Comparison of ENCODE assay signal across 8 mouse cellular contexts in genomic region chr2:120268635-120269034, GRCm38 (mm10). TPM values are rescaled to one million over a fixed set of nuclear protein-coding genes. Genes with fewer than 3 reads are reported as not detected.
DNase-seq lines count a peak whose midpoint lies in the region; ATAC-seq and TF ChIP-seq lines count a peak whose summit lies in the region.

No protein-coding gene starts in this region.

- H3K36me3 ChIP-seq in kidney, embryonic 14.5 days (ENCODE audit: control insufficient read depth, insufficient read depth, low read length) = no peaks in the 10 kb centered on the region
- H3K36me3 ChIP-seq in kidney, adult 2 months (ENCODE audit: control insufficient read depth, insufficient read depth, low read length) = no peaks in the 10 kb centered on the region
- H3K36me3 ChIP-seq in midbrain, embryonic 15.5 days (replicated peaks) = no peaks in the 10 kb centered on the region

- intact Hi-C loops in left cerebral cortex, postnatal 25 days (cut with DNase I) = loop anchor here (10.0 kb wide), 1 partner anchor 94 kb away; no protein-coding TSS in a partner anchor

- no peak for TF ChIP-seq CTCF in kidney, adult 2 months (conservative IDR thresholded peaks at IDR 0.05; ENCODE audit: insufficient read depth, insufficient read length, low read depth, low read length)

- ATAC-seq in kidney, embryonic 14.5 days (ENCODE audit: low FRiP score, low TSS enrichment) = peak; percentile 64; the same call in 1 of the 2 replicates
- peak; percentile 73; a peak in 2 of 4 replicates for ATAC-seq in hematopoietic stem cell, adult 5-6 weeks (replicated peaks in 1 of 2; ENCODE audit: insufficient read depth in 1 of 2, low FRiP score in 2 of 2, low TSS enrichment in 1 of 2, low read depth in 1 of 2, poor library complexity in 2 of 2, severe bottlenecking in 2 of 2)
- ATAC-seq in midbrain, embryonic 15.5 days (replicated peaks) = no peak
- no peak for ATAC-seq in monocyte, adult 5-6 weeks (replicated peaks; ENCODE audit: insufficient number of reproducible peaks, low FRiP score, low TSS enrichment, poor library complexity, severe bottlenecking)

- peak overlapping the region; percentile 37 for H3K4me2 ChIP-seq in kidney, embryonic 14.5 days (replicated peaks; ENCODE audit: low read depth, low read length)
- H3K4me2 ChIP-seq in midbrain, embryonic 15.5 days = 0 out of 2 replicates have a peak overlapping the region, but pooled peaks have one; percentile 5

- TF ChIP-seq POLR2A in kidney, adult 2 months (IDR thresholded peaks at IDR 0.05; ENCODE audit: low read depth, low read length) = no peak

- H3K9me3 ChIP-seq in kidney, embryonic 14.5 days (ENCODE audit: control insufficient read depth, low read length) = no peaks in the 10 kb centered on the region
- H3K9me3 ChIP-seq in midbrain, embryonic 15.5 days = no peaks in the 10 kb centered on the region

- DNase-seq in kidney, adult 2 months = no peak
- DNase-seq in ZHBTc4 (ENCODE audit: low read depth, low spot score) = peak; percentile 85
- no peak for DNase-seq in left cerebral cortex, postnatal 25 days (ENCODE audit: low spot score in 2 of 2)
- no peak for DNase-seq in urinary bladder, postnatal 25 days (ENCODE audit: low spot score)

- H3K9ac ChIP-seq in kidney, embryonic 14.5 days (ENCODE audit: low read depth, low read length) = no peak overlapping the region
- no peak overlapping the region for H3K9ac ChIP-seq in midbrain, embryonic 15.5 days

- no peaks in the 10 kb centered on the region for H3K4me1 ChIP-seq in kidney, embryonic 14.5 days (ENCODE audit: control insufficient read depth, insufficient read depth, low read length)
- H3K4me1 ChIP-seq in kidney, adult 2 months (ENCODE audit: control insufficient read depth, insufficient read depth, low read length) = no peaks in the 10 kb centered on the region
- peaks cover 7% of the 10 kb centered on the region; the same call in 1 of the 2 replicates for H3K4me1 ChIP-seq in midbrain, embryonic 15.5 days

- 2% methylated on average over 9 of the region's 9 CpGs for WGBS in kidney, embryonic 14.5 days
- WGBS in kidney, adult 2 months = 2% methylated on average over 9 of the region's 9 CpGs
- 6% methylated on average over 9 of the region's 9 CpGs for WGBS in midbrain, embryonic 15.5 days

- no peaks in the 10 kb centered on the region for H3K27me3 ChIP-seq in kidney, embryonic 14.5 days (ENCODE audit: control insufficient read depth, insufficient read depth, low read length)
- no peaks in the 10 kb centered on the region for H3K27me3 ChIP-seq in kidney, adult 2 months (replicated peaks; ENCODE audit: control insufficient read depth, insufficient read depth, low read length)
- no peaks in the 10 kb centered on the region for H3K27me3 ChIP-seq in midbrain, embryonic 15.5 days (replicated peaks)

- no peak overlapping the region; the same call in 1 of the 2 replicates for H3K4me3 ChIP-seq in kidney, embryonic 14.5 days (ENCODE audit: low read length)
- no peak overlapping the region for H3K4me3 ChIP-seq in kidney, adult 2 months (ENCODE audit: insufficient read depth, low read depth, low read length)
- H3K4me3 ChIP-seq in midbrain, embryonic 15.5 days = no peak overlapping the region

- H3K27ac ChIP-seq in kidney, embryonic 14.5 days (ENCODE audit: low read depth, low read length) = no peak overlapping the region
- H3K27ac ChIP-seq in kidney, adult 2 months (ENCODE audit: insufficient read depth, low read depth, low read length) = no peak overlapping the region
- no peak overlapping the region for H3K27ac ChIP-seq in midbrain, embryonic 15.5 days

RNA-seq across cellular contexts. Expression of gene Pla2g4d, which starts 20.4 kb away (rescaled TPM):
- not detected in 2 replicates for polyA plus RNA-seq in kidney, embryonic 14.5 days (2014; fragmentation: Nextera tagmentation; extraction: Ambion mirVana)
- polyA plus RNA-seq in kidney, adult 2 months (2012; rRNA removed) = 0.03 TPM in 1 of 2 replicates, not detected in the other
- not detected in 2 replicates for total RNA-seq in hematopoietic stem cell, adult 5-6 weeks (2017)
- polyA plus RNA-seq in midbrain, embryonic 15.5 days (2015; fragmentation: Nextera tagmentation; extraction: Ambion mirVana) = 0.04 and 0.13 TPM in 2 replicates
- total RNA-seq in monocyte, adult 5-6 weeks (2017) = not detected in 3 replicates
- total RNA-seq in left cerebral cortex, postnatal 25 days (2021) = not detected

RNA-seq across cellular contexts. Expression of gene Pla2g4e, which starts 23.5 kb away (rescaled TPM):
- polyA plus RNA-seq in kidney, embryonic 14.5 days (2014; fragmentation: Nextera tagmentation; extraction: Ambion mirVana) = not detected in 2 replicates
- polyA plus RNA-seq in kidney, adult 2 months (2012; rRNA removed) = 0.01 and 0.33 TPM in 2 replicates
- not detected in 2 replicates for total RNA-seq in hematopoietic stem cell, adult 5-6 weeks (2017)
- 5.1 and 5.3 TPM in 2 replicates for polyA plus RNA-seq in midbrain, embryonic 15.5 days (2015; fragmentation: Nextera tagmentation; extraction: Ambion mirVana)
- total RNA-seq in monocyte, adult 5-6 weeks (2017) = not detected in 3 replicates
- 10 to 100 TPM; 18.9 to 21.8 TPM for total RNA-seq in left cerebral cortex, postnatal 25 days (2021)

RNA-seq across cellular contexts. Expression of gene Pla2g4f, which starts 45.3 kb away (rescaled TPM):
- polyA plus RNA-seq in kidney, embryonic 14.5 days (2014; fragmentation: Nextera tagmentation; extraction: Ambion mirVana) = not detected in 2 replicates
- polyA plus RNA-seq in kidney, adult 2 months (2012; rRNA removed) = 0.04 and 0.25 TPM in 2 replicates
- total RNA-seq in hematopoietic stem cell, adult 5-6 weeks (2017) = not detected in 2 replicates
- polyA plus RNA-seq in midbrain, embryonic 15.5 days (2015; fragmentation: Nextera tagmentation; extraction: Ambion mirVana) = not detected in 2 replicates
- total RNA-seq in monocyte, adult 5-6 weeks (2017) = 0.10 TPM in 1 of 3 replicates, not detected in the others
- not detected for total RNA-seq in left cerebral cortex, postnatal 25 days (2021)

Comparison
In these comparisons a context has a peak if more than half of its experiments do, and no peak if none do; other contexts are left out.
1. ATAC-seq: peak in kidney, embryonic 14.5 days (single experiment) and hematopoietic stem cell, adult 5-6 weeks (2 of 2); none in midbrain, embryonic 15.5 days (single experiment) and monocyte, adult 5-6 weeks (single experiment).
2. RNA of gene Pla2g4e, which starts 23.5 kb away (total RNA-seq): 18.9 to 21.8 TPM in left cerebral cortex, postnatal 25 days; not detected in hematopoietic stem cell, adult 5-6 weeks and not detected in monocyte, adult 5-6 weeks; every median in the first group is over 10 times any median in the second.